Mouse (Mus musculus) forebrain, embryonic 16.5 days (tissue): ENCODE measurements around the gene Tex9. TPM values are rescaled to one million over a fixed set of nuclear protein-coding genes. Genes with fewer than 3 reads are reported as not detected.

Experiments used
- ATAC-seq: fragments of 200-750 bp; cut with Nextera tagmentation; 2 replicates; pipeline ENCODE4 v1.8.0; 2017; ENCODE audit warnings: mild to moderate bottlenecking, moderate library complexity
- H3K27ac ChIP-seq: fragments of 300-500 bp; sonication (generic); 2 replicates; pipeline ENCODE4 v1.5.1; 2014; ENCODE audit warnings: low read length, control low read depth
- H3K27me3 ChIP-seq: fragments of 300-500 bp; sonication (generic); replicated peaks from 2 replicates; pipeline ENCODE4 v1.6.1; 2014; ENCODE audit warnings: low read length; ENCODE audit not compliant: control insufficient read depth, insufficient read depth
- H3K36me3 ChIP-seq: fragments of 300-500 bp; sonication (generic); 2 replicates; pipeline ENCODE4 v1.6.1; 2014; ENCODE audit not compliant: control insufficient read depth, insufficient read depth
- H3K4me1 ChIP-seq: fragments of 300-500 bp; sonication (generic); replicated peaks from 2 replicates; pipeline ENCODE4 v1.6.1; 2014; ENCODE audit warnings: low read length; ENCODE audit not compliant: control insufficient read depth, insufficient read depth
- H3K4me2 ChIP-seq: fragments of 300-500 bp; sonication (generic); 2 replicates; pipeline ENCODE4 v1.6.1; 2014; ENCODE audit warnings: mild to moderate bottlenecking, low read length, control low read depth
- H3K4me3 ChIP-seq: fragments of 300-500 bp; sonication (generic); replicated peaks from 2 replicates; pipeline ENCODE4 v1.5.1; 2014; ENCODE audit warnings: mild to moderate bottlenecking, low read length, control low read depth
- H3K9ac ChIP-seq: fragments of 300-500 bp; sonication (generic); replicated peaks from 2 replicates; pipeline ENCODE4 v1.6.1; 2014; ENCODE audit warnings: low read depth, low read length, control low read depth
- H3K9me3 ChIP-seq: fragments of 300-500 bp; sonication (generic); 2 replicates; pipeline ENCODE4 v1.6.1; 2016; ENCODE audit warnings: low read length; ENCODE audit not compliant: control insufficient read depth
- WGBS: fragments of 180-500 bp; shearing (Covaris S2); extraction: QIAGEN DNeasy Blood & Tissue Kit; methylation state at CpG from one replicate; pipeline ENCODE4 v1.1.7; 2014; 5-methylcytosine and 5-hydroxymethylcytosine counted together
- polyA plus RNA-seq: library from polyadenylated mRNA; unstranded; fragments of >200 nt; fragmentation: Nextera tagmentation; extraction: Ambion mirVana; gene quantifications from 2 replicates; pipeline ENCODE4 v1.2.1, GENCODE M21; 2015

Gene Tex9
- polyA plus RNA-seq, 1 experiment from 2014 or later = 33.3 TPM

DNA sequence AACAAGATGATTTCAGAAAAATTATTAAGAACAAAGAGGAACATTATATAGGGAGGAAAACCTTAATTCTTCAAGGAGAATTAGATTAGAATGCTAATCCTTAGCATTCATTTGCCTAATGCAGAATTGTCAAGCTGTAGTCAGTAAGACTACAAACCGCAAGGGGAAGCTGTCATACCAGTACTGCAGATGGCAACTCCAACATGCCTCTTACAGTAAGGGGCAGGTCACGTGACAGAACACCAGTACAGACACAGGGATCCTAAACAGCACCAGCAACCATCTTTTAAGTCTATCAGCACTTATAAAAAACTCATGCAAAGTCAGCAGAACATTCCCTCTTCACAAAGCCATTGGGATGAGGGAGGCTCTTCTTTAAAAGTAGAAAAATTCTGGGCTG, 1.5 kb upstream of the Tex9 start:
- Histone ChIP-seq H3K36me3 (no peaks in the 10 kb centered on the region), H3K4me3 (no peak overlapping the region), H3K27ac (no peak overlapping the region), H3K4me2 (no peak overlapping the region), H3K27me3 (no peaks in the 10 kb centered on the region), H3K9me3 (no peaks in the 10 kb centered on the region), H3K4me1 (peaks cover 9% of the 10 kb centered on the region), H3K9ac (no peak overlapping the region)
- WGBS = 78% methylated on average over 2 of the region's 2 CpGs
- ATAC-seq = no peak

DNA sequence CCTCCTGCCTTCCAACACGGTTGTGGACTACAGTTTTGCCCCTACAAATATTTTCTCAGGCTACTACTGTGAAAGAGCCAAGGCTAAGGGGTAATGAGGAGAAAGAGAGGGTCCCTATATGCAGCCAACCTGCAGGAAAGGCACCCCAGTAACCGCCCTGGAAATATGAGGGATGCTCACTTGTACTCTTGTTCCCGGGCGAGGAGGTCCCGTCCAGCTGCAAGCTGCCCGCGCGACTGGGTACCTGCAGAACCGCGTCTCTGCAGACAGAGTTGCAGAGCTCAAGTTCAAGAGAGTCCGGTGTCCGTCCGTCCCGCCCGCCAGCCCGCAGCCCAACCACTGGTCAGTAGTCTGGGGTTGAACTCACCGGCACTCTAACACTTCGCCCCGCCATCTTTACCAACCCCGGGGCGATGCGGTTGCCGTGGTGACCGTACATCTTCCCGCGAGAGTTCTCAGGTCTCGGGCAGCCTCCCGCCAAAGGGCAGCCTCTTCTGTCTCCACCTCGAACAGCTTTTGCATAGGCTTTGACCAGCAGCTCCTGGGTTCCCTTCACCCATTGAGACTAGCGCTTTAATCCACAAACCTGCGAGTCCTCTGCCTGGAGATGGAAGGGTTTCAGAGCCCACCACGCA, 336 bp downstream of the Tex9 start:
- peak overlapping the region; percentile 71 for H3K27ac ChIP-seq
- H3K27me3 ChIP-seq = no peaks in the 10 kb centered on the region
- peak overlapping the region; percentile 68 for H3K9ac ChIP-seq
- no peaks in the 10 kb centered on the region for H3K9me3 ChIP-seq
- H3K4me1 ChIP-seq = peaks cover 9% of the 10 kb centered on the region
- H3K4me3 ChIP-seq = peak overlapping the region; percentile 73
- H3K4me2 ChIP-seq = peak overlapping the region; percentile 75
- WGBS = 0% methylated on average over 32 of the region's 32 CpGs
- ATAC-seq = peak; percentile 98
- no peaks in the 10 kb centered on the region for H3K36me3 ChIP-seq

- Histone ChIP-seq H3K4me1 (peaks cover 9% of the 10 kb centered on the region), H3K4me3 (no peak overlapping the region), H3K27ac (no peak overlapping the region), H3K27me3 (no peaks in the 10 kb centered on the region), H3K9ac (no peak overlapping the region), H3K9me3 (no peaks in the 10 kb centered on the region), H3K4me2 (no peak overlapping the region), H3K36me3 (no peaks in the 10 kb centered on the region; the same call in 1 of the 2 replicates)
- WGBS = 95% methylated on average over 5 of the region's 5 CpGs
- ATAC-seq = no peak
Observed at GRCm38 (mm10) chr9:72489131-72489530, 2.9 kb downstream of the Tex9 start.

- no peaks in the 10 kb centered on the region for H3K27me3 ChIP-seq
Observed at GRCm38 (mm10) chr9:72488523-72488922, 3.5 kb downstream of the Tex9 start.

GRCm38 (mm10) chr9:72479276-72479675, 12.7 kb downstream of the Tex9 start:
- no peaks in the 10 kb centered on the region for H3K9me3 ChIP-seq
- H3K4me3 ChIP-seq = no peak overlapping the region
- H3K27ac ChIP-seq = no peak overlapping the region
- 96% methylated on average over 1 of the region's 1 CpGs for WGBS
- no peaks in the 10 kb centered on the region for H3K4me1 ChIP-seq
- no peak overlapping the region for H3K9ac ChIP-seq
- H3K27me3 ChIP-seq = no peaks in the 10 kb centered on the region
- ATAC-seq = no peak
- peaks cover 3% of the 10 kb centered on the region; the same call in 1 of the 2 replicates for H3K36me3 ChIP-seq
- H3K4me2 ChIP-seq = no peak overlapping the region

More at GRCm38 (mm10) chr9:72488523-72488922, 3.5 kb downstream of the Tex9 start:
- ATAC-seq = no peak
- Histone ChIP-seq H3K4me2 (no peak overlapping the region), H3K36me3 (no peaks in the 10 kb centered on the region; the same call in 1 of the 2 replicates), H3K9ac (no peak overlapping the region), H3K4me3 (no peak overlapping the region), H3K27ac (no peak overlapping the region), H3K9me3 (no peaks in the 10 kb centered on the region), H3K4me1 (peaks cover 9% of the 10 kb centered on the region)

GRCm38 (mm10) chr9:72477306-72477705, 14.7 kb downstream of the Tex9 start:
- H3K9ac ChIP-seq = no peak overlapping the region
- H3K4me2 ChIP-seq = no peak overlapping the region
- peaks cover 3% of the 10 kb centered on the region; the same call in 1 of the 2 replicates for H3K36me3 ChIP-seq
- 73% methylated on average over 6 of the region's 6 CpGs for WGBS
- no peak overlapping the region for H3K27ac ChIP-seq
- no peaks in the 10 kb centered on the region for H3K9me3 ChIP-seq
- H3K27me3 ChIP-seq = no peaks in the 10 kb centered on the region
- no peaks in the 10 kb centered on the region for H3K4me1 ChIP-seq
- no peak overlapping the region for H3K4me3 ChIP-seq
- ATAC-seq = no peak

GRCm38 (mm10) chr9:72475511-72475910, 16.5 kb downstream of the Tex9 start:
- H3K9ac ChIP-seq = no peak overlapping the region
- no peak overlapping the region for H3K4me3 ChIP-seq
- no peak overlapping the region for H3K4me2 ChIP-seq
- WGBS = 86% methylated on average over 9 of the region's 9 CpGs
- H3K27me3 ChIP-seq = no peaks in the 10 kb centered on the region
- no peak overlapping the region for H3K27ac ChIP-seq
- H3K36me3 ChIP-seq = peaks cover 3% of the 10 kb centered on the region; the same call in 1 of the 2 replicates
- H3K4me1 ChIP-seq = no peaks in the 10 kb centered on the region
- H3K9me3 ChIP-seq = no peaks in the 10 kb centered on the region
- ATAC-seq = peak; percentile 79

- WGBS = 100% methylated on average over 1 of the region's 1 CpGs
- H3K4me1 ChIP-seq = no peaks in the 10 kb centered on the region
- H3K4me3 ChIP-seq = no peak overlapping the region
- H3K27ac ChIP-seq = no peak overlapping the region
- no peaks in the 10 kb centered on the region for H3K27me3 ChIP-seq
- no peak for ATAC-seq
- H3K9me3 ChIP-seq = no peaks in the 10 kb centered on the region
- no peak overlapping the region for H3K4me2 ChIP-seq
- no peaks in the 10 kb centered on the region for H3K36me3 ChIP-seq
- H3K9ac ChIP-seq = no peak overlapping the region
Observed at GRCm38 (mm10) chr9:72469851-72470250, 22.2 kb downstream of the Tex9 start.

GRCm38 (mm10) chr9:72468616-72469015, 23.4 kb downstream of the Tex9 start:
- no peak for ATAC-seq
- WGBS = 91% methylated on average over 10 of the region's 10 CpGs
- H3K27ac ChIP-seq = no peak overlapping the region
- H3K9me3 ChIP-seq = no peaks in the 10 kb centered on the region
- H3K4me2 ChIP-seq = no peak overlapping the region
- no peak overlapping the region for H3K9ac ChIP-seq
- H3K4me1 ChIP-seq = no peaks in the 10 kb centered on the region
- no peaks in the 10 kb centered on the region for H3K36me3 ChIP-seq
- no peaks in the 10 kb centered on the region for H3K27me3 ChIP-seq
- H3K4me3 ChIP-seq = no peak overlapping the region
